Mouse (Mus musculus) liver, adult 2 months (tissue): ENCODE results near the gene Arg1. TPM values are rescaled to one million over a fixed set of nuclear protein-coding genes. Genes with fewer than 3 reads are reported as not detected.

Source experiments
- DNase-seq: peaks from one replicate; pipeline ENCODE4 v3.0.0-alpha.2; 2011; ENCODE audit warnings: low read depth, low spot score; ENCODE audit errors: extremely low read depth
- H3K27ac ChIP-seq: fragments of 200-500 bp; replicated peaks from 2 replicates; pipeline ENCODE4 v1.5.1; 2012; ENCODE audit warnings: low read depth, mild to moderate bottlenecking, control low read depth, inconsistent platforms, low read length; ENCODE audit not compliant: insufficient read depth
- H3K27me3 ChIP-seq: fragments of 200-500 bp; 2 replicates; pipeline ENCODE4 v1.6.1; 2012; ENCODE audit warnings: mild to moderate bottlenecking, moderate library complexity, low read length, inconsistent platforms; ENCODE audit not compliant: control insufficient read depth, insufficient read depth
- H3K36me3 ChIP-seq: fragments of 200-500 bp; 2 replicates; pipeline ENCODE4 v1.6.1; 2012; ENCODE audit warnings: low read length, inconsistent platforms; ENCODE audit not compliant: control insufficient read depth, insufficient read depth
- H3K4me1 ChIP-seq: fragments of 200-500 bp; 2 replicates; pipeline ENCODE4 v1.6.1; 2011; ENCODE audit warnings: low read length; ENCODE audit not compliant: control insufficient read depth, insufficient read depth
- H3K4me3 ChIP-seq: fragments of 200-500 bp; 2 replicates; pipeline ENCODE4 v1.5.1; 2011; ENCODE audit warnings: low read depth, mild to moderate bottlenecking, control low read depth, low read length, moderate library complexity; ENCODE audit not compliant: insufficient read depth
- H3K79me2 ChIP-seq: fragments of 200-500 bp; 2 replicates; pipeline ENCODE4 v1.6.1; 2012; ENCODE audit warnings: inconsistent platforms, mild to moderate bottlenecking, low read length, moderate library complexity; ENCODE audit not compliant: control insufficient read depth, insufficient read depth
- H3K9ac ChIP-seq: fragments of 200-500 bp; 2 replicates; pipeline ENCODE4 v1.6.1; 2012; ENCODE audit warnings: low read depth, mild to moderate bottlenecking, control low read depth, inconsistent platforms, low read length
- CTCF ChIP-seq: fragments of 200-500 bp; IDR thresholded peaks from 2 replicates; pipeline ENCODE4 v1.5.1; 2011; ENCODE audit warnings: low read depth, low read length, control low read depth
- POLR2A ChIP-seq: fragments of 200-500 bp; IDR thresholded peaks from 2 replicates; pipeline ENCODE4 v1.6.1; 2011; ENCODE audit warnings: low read length, control low read depth; ENCODE audit not compliant: insufficient read depth; ENCODE audit errors: extremely low read depth
- WGBS: fragments of 180-500 bp; shearing (Covaris S2); methylation state at CpG from one replicate; pipeline ENCODE4 v1.1.7; 2018; 5-methylcytosine and 5-hydroxymethylcytosine counted together
- polyA plus RNA-seq: library from polyadenylated mRNA; depleted of rRNA; stranded (reverse); fragments of >200 nt; gene quantifications from 2 replicates; pipeline ENCODE4 v1.2.3, GENCODE M21; 2012
- total RNA-seq: library from RNA; depleted of rRNA; stranded (reverse); fragments of >200 nt; gene quantifications from 2 replicates; pipeline ENCODE4 v1.2.3, GENCODE M21; 2014

Gene Arg1
- total and polyA plus RNA-seq, 2 experiments, result 513 to 2,352 TPM

DNA sequence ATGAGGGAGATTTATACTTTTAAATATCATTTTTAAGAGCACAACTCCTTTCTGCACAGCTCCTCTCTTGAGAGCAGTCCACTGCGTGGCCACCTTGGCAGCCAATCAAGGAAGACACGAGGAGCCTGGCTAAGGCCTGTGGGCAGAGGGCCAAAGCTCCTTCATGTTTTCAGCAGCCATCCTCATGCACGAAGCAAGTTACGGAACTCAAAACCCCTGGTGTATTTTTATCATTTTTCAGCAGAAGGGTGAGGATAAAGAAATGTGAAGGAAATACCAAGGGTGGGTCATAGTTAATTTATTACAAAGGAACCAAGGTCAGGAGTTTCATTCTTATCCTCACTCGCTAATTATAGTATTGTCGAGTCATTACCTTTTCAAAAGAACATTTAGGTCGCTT lies 25.3 kb upstream of the Arg1 start:
- Histone ChIP-seq H3K79me2 (no peaks in the 10 kb centered on the region), H3K4me1 (peaks cover 24% of the 10 kb centered on the region), H3K27me3 (no peaks in the 10 kb centered on the region), H3K36me3 (no peaks in the 10 kb centered on the region), H3K27ac (peak overlapping the region; percentile 95), H3K9ac (no peak overlapping the region), H3K4me3 (no peak overlapping the region)
- peak; percentile 74 for DNase-seq
- TF ChIP-seq CTCF, result no peak
- no peak for TF ChIP-seq POLR2A
- WGBS, result 37% methylated on average over 7 of the region's 7 CpGs

DNA sequence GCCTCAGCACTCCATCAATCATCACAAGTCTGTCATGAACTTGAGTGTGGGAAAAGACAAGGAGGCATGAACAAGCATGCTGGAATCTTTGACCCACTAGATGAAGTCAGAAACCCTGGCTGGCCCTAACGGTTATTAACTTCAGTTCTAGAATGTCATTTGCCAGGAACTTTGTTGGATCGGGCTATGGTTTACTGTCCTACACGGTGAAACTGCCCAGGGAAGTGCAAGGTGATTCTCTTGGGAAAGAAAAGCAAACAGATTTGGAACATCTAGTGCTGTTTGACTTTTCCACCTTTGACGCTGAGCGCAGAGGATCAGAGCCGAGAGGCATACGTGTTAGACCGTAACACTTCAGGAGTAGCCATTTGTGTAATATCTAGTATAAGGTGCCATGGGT lies 24.3 kb upstream of the Arg1 start:
- Histone ChIP-seq H3K27me3 (no peaks in the 10 kb centered on the region), H3K4me1 (peaks cover 29% of the 10 kb centered on the region), H3K36me3 (no peaks in the 10 kb centered on the region), H3K9ac (peak overlapping the region; percentile 65), H3K27ac (peak overlapping the region; percentile 95), H3K79me2 (no peaks in the 10 kb centered on the region), H3K4me3 (no peak overlapping the region)
- TF ChIP-seq CTCF (no peak), POLR2A (no peak)
- DNase-seq, result peak; percentile 100
- 23% methylated on average over 8 of the region's 8 CpGs for WGBS

DNA sequence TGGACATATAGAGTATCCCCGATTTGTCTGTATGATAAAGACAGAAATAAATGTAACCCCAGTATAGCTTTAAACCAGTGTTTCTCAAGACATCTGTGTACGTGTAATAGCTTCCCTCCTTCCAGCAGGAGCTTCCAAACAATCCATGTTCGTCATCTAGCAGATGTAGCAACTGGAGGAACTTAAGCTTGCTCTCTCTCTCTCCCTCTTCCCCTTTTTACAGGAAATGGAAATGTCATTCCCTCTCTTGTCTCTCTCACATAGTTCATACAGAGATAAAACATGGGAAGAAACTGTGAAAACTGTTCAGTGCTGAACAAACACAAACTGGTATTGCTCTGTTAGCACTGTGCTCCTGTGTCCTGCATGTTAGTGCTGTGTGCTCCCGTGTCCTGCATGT lies 22.9 kb upstream of the Arg1 start:
- Histone ChIP-seq H3K4me3 (no peak overlapping the region), H3K4me1 (peaks cover 29% of the 10 kb centered on the region), H3K79me2 (no peaks in the 10 kb centered on the region), H3K36me3 (no peaks in the 10 kb centered on the region), H3K9ac (no peak overlapping the region), H3K27me3 (no peaks in the 10 kb centered on the region), H3K27ac (peak overlapping the region; percentile 53)
- 44% methylated on average over 4 of the region's 4 CpGs for WGBS
- DNase-seq, result peak; percentile 50
- TF ChIP-seq CTCF (no peak), POLR2A (no peak)

DNA sequence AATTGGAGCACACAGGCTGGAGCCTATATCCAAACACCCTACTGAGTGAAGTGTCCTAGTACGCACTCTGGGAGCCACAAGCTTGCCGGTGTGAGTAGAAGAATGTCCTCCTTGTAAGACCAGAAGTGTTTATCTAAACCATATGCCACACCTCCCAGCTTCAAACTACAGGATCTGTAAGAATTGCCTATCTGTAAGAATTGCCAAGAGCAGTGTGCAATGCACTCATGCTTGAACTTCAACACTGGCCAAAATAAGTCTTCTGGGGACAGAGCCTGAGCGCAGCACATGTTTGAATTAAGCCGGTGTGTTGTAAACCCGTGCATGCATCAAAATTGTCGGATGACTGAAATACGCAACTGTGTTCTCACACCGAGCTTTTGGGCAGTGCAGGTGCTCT lies 21.0 kb upstream of the Arg1 start:
- no peaks in the 10 kb centered on the region for H3K27me3 ChIP-seq
- no peak overlapping the region for H3K4me3 ChIP-seq
- TF ChIP-seq CTCF (no peak), POLR2A (no peak)
- H3K4me1 ChIP-seq, result peaks cover 29% of the 10 kb centered on the region
- 24% methylated on average over 8 of the region's 8 CpGs for WGBS
- peak overlapping the region; percentile 81 for H3K9ac ChIP-seq
- H3K36me3 ChIP-seq, result no peaks in the 10 kb centered on the region
- H3K79me2 ChIP-seq, result no peaks in the 10 kb centered on the region
- peak; percentile 100 for DNase-seq
- H3K27ac ChIP-seq, result peak overlapping the region; percentile 98

DNA sequence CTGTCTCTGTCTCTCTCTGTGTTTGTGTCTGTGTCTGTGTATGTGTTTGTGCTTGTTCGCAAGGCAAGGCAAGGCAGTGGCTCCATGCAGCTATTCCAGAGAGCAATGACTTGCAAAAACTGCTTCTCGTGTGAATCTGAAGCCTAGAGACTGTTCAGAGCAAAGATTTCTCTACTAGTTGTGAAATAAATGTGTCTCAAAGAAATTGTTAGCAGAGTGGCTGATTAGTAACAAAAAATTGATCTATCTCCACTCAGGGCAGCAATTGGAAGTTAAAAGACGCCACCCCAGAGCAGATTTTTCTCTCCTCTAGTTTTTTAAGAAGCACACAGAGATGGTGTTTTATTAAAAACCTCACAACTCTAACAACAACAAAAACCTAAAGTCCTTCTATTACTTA lies 20.6 kb upstream of the Arg1 start:
- Histone ChIP-seq H3K4me3 (no peak overlapping the region), H3K4me1 (peaks cover 29% of the 10 kb centered on the region), H3K79me2 (no peaks in the 10 kb centered on the region), H3K27me3 (no peaks in the 10 kb centered on the region), H3K27ac (peak overlapping the region; percentile 98), H3K36me3 (no peaks in the 10 kb centered on the region), H3K9ac (peak overlapping the region; percentile 81)
- 11% methylated on average over 3 of the region's 3 CpGs for WGBS
- TF ChIP-seq POLR2A (no peak), CTCF (no peak)
- peak; percentile 98 for DNase-seq

DNA sequence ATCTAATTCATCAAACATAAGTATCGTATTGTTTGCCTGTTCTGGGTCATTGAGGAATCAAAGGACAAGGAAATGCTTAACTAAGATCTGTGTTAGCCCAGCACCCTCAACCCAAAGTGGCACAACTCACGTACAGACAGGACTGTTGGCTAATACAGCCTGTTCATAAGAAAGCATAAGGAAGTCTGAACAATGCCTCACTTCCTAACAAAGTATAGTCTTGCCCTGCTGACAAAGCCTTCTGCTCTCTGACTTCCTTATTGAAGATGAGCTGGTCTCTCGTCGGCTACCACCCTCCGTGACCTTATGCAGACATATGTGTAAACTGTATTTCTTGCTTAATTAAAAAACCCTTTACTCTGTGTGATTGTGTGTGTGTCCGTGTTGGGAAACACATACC lies 2.9 kb upstream of the Arg1 start:
- WGBS, result 72% methylated on average over 6 of the region's 6 CpGs
- DNase-seq, result no peak
- Histone ChIP-seq H3K36me3 (peaks cover 1% of the 10 kb centered on the region), H3K27me3 (no peaks in the 10 kb centered on the region), H3K79me2 (no peaks in the 10 kb centered on the region), H3K27ac (no peak overlapping the region), H3K4me3 (no peak overlapping the region), H3K4me1 (no peaks in the 10 kb centered on the region), H3K9ac (no peak overlapping the region)
- no peak for TF ChIP-seq POLR2A
- no peak for TF ChIP-seq CTCF
